Mouse (Mus musculus) cerebellum, postnatal 25 days (tissue): ENCODE data around the gene Onecut1.

Experiments used
- DNase-seq, 2 experiments: peaks; one replicate each; pipeline ENCODE4 v3.0.0; 2021; ENCODE audit warnings: mixed read lengths in 2 of 2

The Onecut1 gene

GRCm38 (mm10) chr9:74912619-74913376 lies 51.1 kb downstream of the Onecut1 start:
- DNase-seq: no peak

- DNase-seq: no peak
Measured at GRCm38 (mm10) chr9:74915611-74916010, 53.9 kb downstream of the Onecut1 start.

GRCm38 (mm10) chr9:74920450-74920849 lies 58.7 kb downstream of the Onecut1 start:
- no peak for DNase-seq

GRCm38 (mm10) chr9:74921422-74921821 lies 59.7 kb downstream of the Onecut1 start:
- DNase-seq: no peak

GRCm38 (mm10) chr9:74922884-74923283 lies 61.2 kb downstream of the Onecut1 start:
- DNase-seq: no peak

GRCm38 (mm10) chr9:74923291-74923977 lies 61.7 kb downstream of the Onecut1 start:
- no peak for DNase-seq

GRCm38 (mm10) chr9:74925220-74925769 lies 63.6 kb downstream of the Onecut1 start:
- DNase-seq: no peak

GRCm38 (mm10) chr9:74929981-74930423 lies 68.3 kb downstream of the Onecut1 start:
- no peak for DNase-seq

- no peak for DNase-seq
Measured at GRCm38 (mm10) chr9:74930653-74931052, 68.9 kb downstream of the Onecut1 start.

GRCm38 (mm10) chr9:74935289-74935688 lies 73.6 kb downstream of the Onecut1 start:
- DNase-seq: no peak

GRCm38 (mm10) chr9:74937761-74938160 lies 76.0 kb downstream of the Onecut1 start:
- DNase-seq: no peak

GRCm38 (mm10) chr9:74938670-74939534 lies 77.2 kb downstream of the Onecut1 start:
- DNase-seq: peak in 1 of 2 experiments; percentile 7
